Mouse (Mus musculus) olfactory bulb, adult 2 months (tissue): ENCODE measurements around the gene Rpl14. TPM values are rescaled to one million over a fixed set of nuclear protein-coding genes. Genes with fewer than 3 reads are reported as not detected.
A peak's percentile ranks its signal among the peaks of the same experiment; 100 is the strongest.

Experiments
- H3K27ac ChIP-seq: fragments of 200-500 bp; 2 replicates; pipeline ENCODE4 v1.5.1; 2012; ENCODE audit warnings: low read depth, low read length; ENCODE audit not compliant: insufficient read depth
- H3K4me1 ChIP-seq: fragments of 200-500 bp; 2 replicates; pipeline ENCODE4 v1.6.1; 2012; ENCODE audit warnings: low read length; ENCODE audit not compliant: control insufficient read depth, insufficient read depth
- H3K4me3 ChIP-seq: fragments of 200-500 bp; 2 replicates; pipeline ENCODE4 v1.5.1; 2012; ENCODE audit warnings: mild to moderate bottlenecking, low read depth, low read length, moderate library complexity; ENCODE audit not compliant: insufficient read depth
- CTCF ChIP-seq: fragments of 200-500 bp; IDR thresholded peaks from 2 replicates; pipeline ENCODE4 v1.5.1; 2012; ENCODE audit warnings: low read depth, mild to moderate bottlenecking, low read length, moderate library complexity; ENCODE audit not compliant: insufficient read depth
- POLR2A ChIP-seq: fragments of 200-500 bp; IDR thresholded peaks from 2 replicates; pipeline ENCODE4 v1.6.1; 2012; ENCODE audit warnings: mild to moderate bottlenecking, low read depth, low read length, moderate library complexity; ENCODE audit not compliant: insufficient read depth
- WGBS: fragments of 180-500 bp; shearing (Covaris S2); methylation state at CpG from one replicate; pipeline ENCODE4 v1.1.7; 2018; 5-methylcytosine and 5-hydroxymethylcytosine counted together
- polyA plus RNA-seq: library from polyadenylated mRNA; stranded (reverse); fragments of >200 nt; gene quantifications from 2 replicates; pipeline ENCODE4 v1.2.4, GENCODE M21; 2012; ENCODE audit warnings: low replicate concordance; ENCODE audit not compliant: missing spikeins, insufficient read depth, insufficient read length

Gene Rpl14
- polyA plus RNA-seq, 1 experiment: not detected

DNA sequence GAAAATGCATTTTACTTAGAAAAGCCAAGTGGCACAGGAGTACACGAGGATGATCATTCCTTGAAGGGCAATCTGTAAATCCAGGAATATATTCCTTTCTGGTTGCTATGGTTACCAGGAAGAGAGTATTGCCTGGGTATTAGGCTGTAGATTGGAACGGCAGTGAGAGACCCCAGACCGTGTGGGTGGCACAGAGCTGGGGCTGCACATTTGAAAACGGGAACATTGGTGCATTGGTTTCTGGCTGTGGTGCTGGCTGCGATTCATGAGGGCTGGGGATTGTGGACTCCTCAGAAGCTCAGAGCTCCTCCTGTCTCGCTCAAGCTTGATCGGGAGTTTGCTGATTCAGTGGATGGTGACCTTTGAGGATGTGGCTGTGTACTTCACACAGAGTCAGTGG lies 8.6 kb downstream of the Rpl14 start:
- Histone ChIP-seq H3K4me3 (no peak overlapping the region), H3K27ac (no peak overlapping the region), H3K4me1 (peaks cover 15% of the 10 kb centered on the region)
- TF ChIP-seq CTCF (no peak), POLR2A (no peak)
- WGBS: 41% methylated on average over 7 of the region's 7 CpGs

DNA sequence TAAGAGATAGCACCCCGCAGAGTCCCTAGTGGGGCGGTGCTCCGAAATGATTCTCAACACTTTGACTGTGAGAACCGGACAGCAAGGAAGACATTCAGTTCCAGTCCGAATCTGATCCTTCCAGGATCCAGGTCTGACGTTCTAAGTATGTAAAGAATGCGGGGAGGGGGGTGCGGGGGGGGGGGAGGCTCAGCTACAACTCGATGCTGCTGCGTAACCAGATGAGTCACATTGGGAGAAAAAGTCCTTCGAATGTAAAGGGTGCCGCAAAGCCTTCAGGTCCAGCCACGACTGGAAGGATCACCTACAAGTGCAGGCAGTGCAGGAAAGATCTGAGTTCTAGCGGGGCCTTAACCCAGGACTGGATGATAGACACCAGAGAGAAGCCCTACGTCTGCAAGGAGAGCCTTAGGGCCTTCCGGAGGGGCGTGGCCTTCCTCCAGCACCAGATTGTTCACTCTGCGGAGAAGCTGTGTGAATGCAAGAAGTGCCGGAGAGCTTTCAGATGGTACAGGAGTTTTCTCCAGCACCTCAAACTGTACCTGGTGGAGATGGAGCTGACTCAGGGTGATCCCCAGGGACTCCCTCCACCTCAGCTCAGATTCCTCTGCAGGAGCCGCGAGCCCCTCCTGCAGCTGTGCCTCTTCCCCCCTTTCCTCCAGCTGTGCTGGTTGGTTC lies 10.8 kb downstream of the Rpl14 start:
- WGBS: 29% methylated on average over 21 of the region's 21 CpGs
- peak overlapping the region; percentile 20 for H3K4me3 ChIP-seq
- no peak for TF ChIP-seq CTCF
- TF ChIP-seq POLR2A: no peak
- H3K27ac ChIP-seq: no peak overlapping the region
- peaks cover 15% of the 10 kb centered on the region for H3K4me1 ChIP-seq

- Histone ChIP-seq H3K4me3 (peak overlapping the region; percentile 20), H3K4me1 (peaks cover 15% of the 10 kb centered on the region), H3K27ac (0 out of 2 replicates have a peak overlapping the region, but pooled peaks have one; percentile 2)
- TF ChIP-seq POLR2A (no peak), CTCF (no peak; the same call in none of the 2 replicates)
- 7% methylated on average over 28 of the region's 28 CpGs for WGBS
These were observed 11.5 kb downstream of the Rpl14 start for GRCm38 (mm10) chr9:120582619-120583308.

GRCm38 (mm10) chr9:120583314-120583713 lies 12.1 kb downstream of the Rpl14 start:
- TF ChIP-seq CTCF (no peak), POLR2A (no peak)
- WGBS: 85% methylated on average over 3 of the region's 3 CpGs
- Histone ChIP-seq H3K4me1 (peaks cover 15% of the 10 kb centered on the region), H3K4me3 (no peak overlapping the region), H3K27ac (no peak overlapping the region)

DNA sequence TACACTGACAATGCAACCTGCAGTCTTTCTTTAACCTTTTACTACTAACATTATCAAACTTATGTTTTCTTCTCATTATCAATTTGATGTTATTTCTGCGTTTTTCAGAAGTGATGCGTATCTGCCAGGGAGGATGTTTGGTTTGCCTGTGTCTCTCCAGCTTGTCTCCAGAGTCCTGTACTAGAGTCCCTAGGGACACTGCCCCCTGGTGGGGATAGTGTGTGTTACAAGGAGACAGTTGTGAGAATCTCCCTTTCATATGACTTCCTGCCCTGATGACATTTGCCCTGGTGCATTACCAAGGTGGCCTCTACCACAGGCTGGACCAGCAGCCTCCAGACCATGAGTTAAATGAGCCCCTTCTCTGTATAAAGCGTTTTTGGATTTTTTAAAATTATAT lies 15.3 kb downstream of the Rpl14 start:
- Histone ChIP-seq H3K27ac (no peak overlapping the region), H3K4me1 (peaks cover 9% of the 10 kb centered on the region), H3K4me3 (no peak overlapping the region)
- WGBS: 7% methylated on average over 3 of the region's 3 CpGs
- TF ChIP-seq CTCF: no peak
- TF ChIP-seq POLR2A: no peak

DNA sequence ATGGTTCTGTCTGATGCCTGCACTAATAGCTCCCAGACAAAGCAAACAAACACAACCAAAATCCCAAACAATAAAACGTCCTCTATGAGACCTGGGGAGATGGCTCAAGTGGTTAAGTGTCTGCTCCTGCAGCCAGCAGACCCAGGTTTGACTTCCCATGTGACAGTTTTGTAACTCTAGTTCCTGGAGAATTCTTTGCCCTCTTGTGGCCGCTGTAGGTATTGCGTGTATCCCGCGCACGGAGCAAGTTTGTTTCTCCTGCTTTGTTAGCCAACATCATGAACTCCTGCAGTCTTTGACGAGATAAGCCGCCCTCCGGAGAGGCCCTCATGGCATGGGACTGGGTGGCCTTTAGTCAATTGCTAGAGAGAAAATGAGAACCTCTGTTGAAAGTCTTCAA lies 20.2 kb downstream of the Rpl14 start:
- Histone ChIP-seq H3K27ac (no peak overlapping the region), H3K4me1 (peaks cover 6% of the 10 kb centered on the region; the same call in 1 of the 2 replicates), H3K4me3 (no peak overlapping the region)
- TF ChIP-seq CTCF: peak; percentile 51; the same call in 1 of the 2 replicates
- no peak for TF ChIP-seq POLR2A
- 2% methylated on average over 9 of the region's 9 CpGs for WGBS

DNA sequence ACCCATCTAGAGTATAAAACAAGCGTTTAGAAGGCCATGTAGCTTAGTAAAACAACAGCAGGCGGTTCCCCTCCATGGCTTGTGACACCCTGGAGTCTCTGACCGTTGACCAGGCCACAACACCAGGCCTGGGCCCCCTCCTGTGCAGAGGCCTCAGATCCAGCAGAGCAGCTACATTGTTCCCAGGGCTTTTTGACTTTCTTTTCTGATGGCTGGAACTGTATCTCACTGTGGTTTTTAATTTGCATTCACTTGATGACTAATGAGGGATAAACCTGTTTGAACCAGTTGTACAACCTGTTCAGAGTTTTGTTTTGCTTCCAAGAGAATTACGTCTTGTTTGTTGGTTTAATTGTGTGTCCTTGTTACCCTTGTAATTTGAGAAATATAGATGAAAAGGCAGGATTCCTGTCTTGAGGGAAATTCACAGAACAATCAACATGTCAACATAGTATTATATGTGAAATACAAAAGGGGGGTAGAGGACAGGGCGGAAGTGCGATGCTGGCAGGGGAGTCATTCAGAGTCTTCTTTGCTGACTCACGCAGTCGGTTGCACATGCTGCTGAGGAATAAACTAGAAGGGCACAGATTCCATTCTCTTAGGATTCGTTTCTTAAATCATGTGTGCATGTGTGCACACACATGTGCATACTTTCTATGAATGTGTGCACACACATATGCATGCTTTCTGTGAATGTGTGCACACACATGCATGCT lies 22.3 kb downstream of the Rpl14 start:
- Histone ChIP-seq H3K4me1 (peaks cover 6% of the 10 kb centered on the region; the same call in 1 of the 2 replicates), H3K27ac (no peak overlapping the region), H3K4me3 (no peak overlapping the region)
- TF ChIP-seq POLR2A: no peak
- WGBS: 53% methylated on average over 9 of the region's 9 CpGs

DNA sequence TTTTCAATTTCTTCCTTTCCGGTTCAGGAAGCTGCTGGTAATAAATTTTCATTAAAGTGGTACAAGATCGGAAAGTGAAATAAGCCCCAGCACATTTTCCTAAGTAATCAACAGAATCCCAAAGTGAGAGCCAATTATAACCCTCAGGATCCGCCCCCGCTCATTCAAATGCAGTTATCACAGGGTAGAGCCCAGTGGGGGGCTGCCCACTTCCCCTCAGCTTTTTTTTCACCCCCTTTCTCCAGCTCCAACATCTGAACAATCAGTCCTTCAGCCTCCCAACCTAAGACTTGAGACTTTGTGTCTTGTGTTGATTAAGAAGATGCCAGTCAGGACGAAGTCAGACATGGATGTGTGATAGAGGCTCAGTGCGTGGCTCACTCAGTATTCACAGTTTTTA lies 23.6 kb downstream of the Rpl14 start:
- 52% methylated on average over 6 of the region's 6 CpGs for WGBS
- TF ChIP-seq POLR2A: no peak
- TF ChIP-seq CTCF: no peak
- no peak overlapping the region for H3K27ac ChIP-seq
- peaks cover 6% of the 10 kb centered on the region; the same call in 1 of the 2 replicates for H3K4me1 ChIP-seq
- H3K4me3 ChIP-seq: no peak overlapping the region

DNA sequence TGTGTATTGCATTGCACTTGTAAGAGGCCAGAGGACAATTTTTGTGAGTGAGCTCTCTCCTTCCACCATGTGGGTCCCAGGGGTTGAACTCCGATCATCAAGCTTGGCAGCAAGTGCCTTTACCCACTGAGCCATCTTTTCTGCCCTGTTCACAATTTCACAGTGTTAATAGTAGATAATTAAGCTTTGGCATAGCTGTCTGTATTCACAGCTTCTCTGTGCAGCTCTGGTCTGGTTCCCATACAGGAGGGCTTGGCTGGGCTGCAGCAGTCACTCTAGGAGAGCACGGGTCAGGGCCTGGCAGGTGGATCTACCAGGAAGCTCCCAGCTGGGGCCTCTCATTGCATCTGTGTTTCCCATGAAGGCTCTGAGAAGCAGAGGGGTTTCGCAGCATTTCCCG lies 24.1 kb downstream of the Rpl14 start:
- 70% methylated on average over 4 of the region's 4 CpGs for WGBS
- TF ChIP-seq POLR2A: no peak
- TF ChIP-seq CTCF: no peak
- no peak overlapping the region for H3K27ac ChIP-seq

More for the DNA sequence above, 24.1 kb downstream of the Rpl14 start:
- H3K4me1 ChIP-seq: peaks cover 6% of the 10 kb centered on the region; the same call in 1 of the 2 replicates
- H3K4me3 ChIP-seq: no peak overlapping the region
